Mouse (Mus musculus): Measurements from ENCODE around the gene Tgfbr3. TPM values are rescaled to one million over a fixed set of nuclear protein-coding genes. Genes with fewer than 3 reads are reported as not detected.

Gene Tgfbr3
- total RNA-seq, 2 experiments from 2014 or later, result 20.5 to 22.9 TPM

DNA sequence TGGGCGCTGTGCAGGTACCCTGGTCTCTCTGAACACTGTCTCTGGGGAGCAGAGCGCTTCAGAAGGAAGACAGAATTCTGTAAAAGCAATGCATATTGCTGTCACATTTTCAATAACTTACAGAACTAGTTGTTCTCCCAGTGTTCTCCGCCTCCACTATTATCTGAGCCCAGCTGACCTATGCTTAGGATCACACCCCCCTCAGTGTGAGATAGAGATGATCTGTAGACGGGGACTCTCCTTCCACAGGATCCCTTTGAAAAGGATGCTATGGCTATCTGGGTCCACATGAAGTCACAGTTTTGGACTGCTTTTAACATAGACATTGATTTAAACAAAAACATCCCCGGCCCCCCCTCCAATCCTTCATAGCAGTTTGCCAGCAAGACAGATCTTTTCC is 148.1 kb downstream of the Tgfbr3 start:
- DNase-seq, result no peak
- Histone ChIP-seq H3K27ac (0 out of 2 replicates have a peak overlapping the region, but pooled peaks have one; percentile 8), H3K4me3 (no peak overlapping the region)
- TF ChIP-seq CTCF (IDR thresholded peaks at IDR 0.05), result no peak
- intact Hi-C loops (cut with DNase I), result no loop called here

DNA sequence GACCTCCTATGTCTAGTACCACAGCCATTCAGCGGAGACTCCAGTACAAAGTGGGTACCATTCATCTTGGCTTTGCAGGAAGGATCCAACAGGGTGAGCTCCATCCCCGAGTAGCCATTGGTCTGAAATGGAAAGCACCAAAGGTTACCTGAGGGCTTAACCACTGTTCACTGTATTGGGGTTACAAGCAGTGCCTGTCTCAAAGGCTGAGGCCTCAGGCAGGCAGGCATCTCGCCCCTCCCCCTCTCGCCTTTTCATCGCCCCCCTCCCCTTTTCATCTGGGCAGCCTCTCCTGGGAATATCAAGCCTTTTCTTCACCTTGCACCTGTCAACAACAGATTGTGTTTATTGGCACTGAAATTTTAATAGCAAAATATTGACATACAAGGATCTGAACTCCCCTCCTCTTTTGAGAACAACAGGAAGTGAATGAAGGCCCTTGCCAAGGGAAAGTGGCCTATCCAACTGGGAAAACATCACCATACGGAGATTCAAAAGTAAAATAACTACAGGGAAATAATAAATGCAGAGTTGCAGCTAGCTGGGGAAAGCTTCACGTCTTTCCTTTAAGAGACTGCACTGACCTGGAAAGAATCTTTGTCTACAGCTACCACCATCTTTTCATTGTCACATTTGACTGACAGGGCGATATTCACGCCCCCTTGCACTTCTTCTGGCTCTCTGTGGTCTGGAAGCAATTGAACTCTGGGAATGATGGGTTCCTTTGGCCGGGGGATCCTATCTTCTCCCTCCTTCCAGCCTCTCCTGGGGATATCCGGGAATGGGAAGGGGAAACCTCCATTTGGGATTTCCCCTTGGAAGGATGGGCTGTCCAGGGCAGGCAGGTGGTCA is 149.4 kb downstream of the Tgfbr3 start:
- Histone ChIP-seq H3K27ac (peak overlapping the region; percentile 49), H3K4me3 (no peak overlapping the region)
- intact Hi-C loops (cut with DNase I), result no loop called here
- no peak for TF ChIP-seq CTCF (IDR thresholded peaks at IDR 0.05)
- DNase-seq, result no peak

DNA sequence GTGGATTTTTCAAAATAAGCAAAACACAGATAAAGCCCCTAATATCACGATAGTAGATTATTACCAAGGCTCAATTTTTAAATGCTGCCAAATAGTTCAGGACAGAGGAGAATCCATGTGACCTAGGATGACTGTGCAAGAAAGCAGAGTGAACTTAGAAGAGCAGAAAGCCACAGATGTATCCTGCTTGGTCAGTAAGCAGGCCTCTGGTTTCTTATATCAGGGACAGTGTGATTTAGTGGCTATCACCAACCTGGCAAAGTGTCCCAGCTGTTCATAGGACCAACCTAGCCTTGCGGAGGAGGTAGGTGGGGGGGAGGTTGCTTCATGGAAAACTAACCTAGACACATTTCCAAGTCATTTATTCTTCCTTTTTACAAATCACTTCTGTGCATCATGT is 156.1 kb downstream of the Tgfbr3 start:
- intact Hi-C loops (cut with DNase I), result no loop called here
- peak overlapping the region; percentile 70 for H3K27ac ChIP-seq
- H3K4me3 ChIP-seq, result no peak overlapping the region
- TF ChIP-seq CTCF (IDR thresholded peaks at IDR 0.05), result no peak
- peak; percentile 41 for DNase-seq

DNA sequence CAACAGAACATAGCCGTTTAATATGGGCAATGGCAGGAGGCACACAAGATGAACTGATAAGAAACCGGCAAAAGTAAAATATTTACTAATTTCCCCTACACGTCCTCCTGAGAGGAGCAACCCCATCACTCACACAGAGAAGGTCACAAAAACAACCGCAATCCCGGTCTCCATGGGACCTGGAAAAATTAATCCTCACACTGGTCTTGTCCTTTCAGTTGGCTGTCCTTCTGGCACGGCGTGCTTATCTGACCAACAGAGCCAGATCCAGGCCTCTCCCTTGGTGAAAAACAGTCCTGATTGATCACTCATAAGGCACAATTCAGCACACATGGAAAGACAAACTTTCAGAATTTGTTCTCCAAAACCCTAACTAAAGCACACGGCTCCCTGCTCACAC is 157.2 kb downstream of the Tgfbr3 start:
- no peak for TF ChIP-seq CTCF (IDR thresholded peaks at IDR 0.05)
- intact Hi-C loops (cut with DNase I), result no loop called here
- peak; percentile 45 for DNase-seq
- Histone ChIP-seq H3K27ac (peak overlapping the region; percentile 70), H3K4me3 (no peak overlapping the region)

DNA sequence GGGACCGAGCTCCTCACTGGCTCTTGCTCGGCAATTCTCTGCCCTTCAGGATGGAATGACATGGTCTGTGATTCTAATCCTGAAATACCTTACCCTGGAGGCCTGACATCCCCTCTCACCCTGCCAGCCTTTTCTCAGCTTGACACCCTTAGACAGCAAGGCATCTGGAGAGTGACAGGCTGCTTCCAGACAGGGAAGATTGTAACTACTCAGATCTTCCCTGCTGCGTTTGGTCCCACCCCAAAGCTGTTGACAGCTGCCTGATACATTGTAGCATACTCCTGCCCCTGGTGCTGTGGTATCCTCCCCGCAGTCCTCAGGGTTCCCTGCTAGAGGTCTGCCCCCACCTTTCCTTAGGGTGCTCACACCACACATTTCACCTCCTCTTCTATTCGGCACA is 160.1 kb downstream of the Tgfbr3 start:
- peak overlapping the region; percentile 70 for H3K27ac ChIP-seq
- intact Hi-C loops (cut with DNase I), result loop anchor here (5.0 to 10.0 kb wide), 2 partner anchors 38 to 155 kb away; partner anchors contain the start of gene Tgfbr3
- no peak overlapping the region for H3K4me3 ChIP-seq
- no peak for DNase-seq
- TF ChIP-seq CTCF (IDR thresholded peaks at IDR 0.05), result no peak

DNA sequence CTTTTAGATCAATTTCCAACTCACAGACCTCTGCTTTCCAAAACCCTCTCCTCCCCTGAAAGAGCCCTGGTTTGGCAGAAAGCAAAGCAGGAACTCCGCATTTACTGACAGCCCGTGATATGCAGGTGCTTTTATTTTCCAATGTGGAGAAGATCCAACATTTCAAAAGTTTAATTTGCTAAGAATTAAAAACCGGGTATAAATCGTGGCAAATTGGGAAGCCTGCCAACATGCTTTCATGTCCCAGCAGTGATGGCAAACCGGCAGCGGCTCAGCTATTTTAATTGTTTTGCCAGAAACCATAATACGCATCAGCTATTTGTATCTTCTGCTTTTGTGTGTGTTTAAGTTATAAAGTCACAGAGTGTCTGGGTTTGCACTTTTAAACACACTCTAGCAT is 162.9 kb downstream of the Tgfbr3 start:
- no peak for TF ChIP-seq CTCF (IDR thresholded peaks at IDR 0.05)
- no peak overlapping the region for H3K4me3 ChIP-seq
- peak overlapping the region; percentile 70 for H3K27ac ChIP-seq
- intact Hi-C loops (cut with DNase I), result loop anchor here (5.0 to 10.0 kb wide), 2 partner anchors 41 to 158 kb away; partner anchors contain the start of gene Tgfbr3
- DNase-seq, result no peak

DNA sequence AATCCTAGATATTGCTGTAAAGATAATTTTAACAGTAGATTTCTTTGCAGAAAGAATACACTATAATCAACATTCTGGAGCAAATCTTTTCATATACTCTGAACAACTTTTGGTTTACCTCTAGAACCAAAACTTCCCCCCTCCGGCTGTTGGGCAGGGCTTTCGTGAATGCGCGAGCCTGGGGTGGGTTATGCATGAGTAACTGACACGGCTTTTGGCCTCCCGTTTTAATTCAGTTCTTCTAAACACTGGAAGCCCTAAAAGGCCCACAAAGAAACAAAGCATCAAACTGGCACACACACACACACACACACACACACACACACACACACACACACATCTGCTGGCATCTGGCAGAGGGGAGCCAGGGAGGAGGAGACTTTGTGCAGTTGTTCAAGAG is 164.3 kb downstream of the Tgfbr3 start:
- intact Hi-C loops (cut with DNase I), result loop anchor here (5.0 to 10.0 kb wide), 2 partner anchors 42 to 160 kb away; partner anchors contain the start of gene Tgfbr3
- Histone ChIP-seq H3K27ac (peak overlapping the region; percentile 70), H3K4me3 (no peak overlapping the region)
- no peak for TF ChIP-seq CTCF (IDR thresholded peaks at IDR 0.05)
- DNase-seq, result no peak

DNA sequence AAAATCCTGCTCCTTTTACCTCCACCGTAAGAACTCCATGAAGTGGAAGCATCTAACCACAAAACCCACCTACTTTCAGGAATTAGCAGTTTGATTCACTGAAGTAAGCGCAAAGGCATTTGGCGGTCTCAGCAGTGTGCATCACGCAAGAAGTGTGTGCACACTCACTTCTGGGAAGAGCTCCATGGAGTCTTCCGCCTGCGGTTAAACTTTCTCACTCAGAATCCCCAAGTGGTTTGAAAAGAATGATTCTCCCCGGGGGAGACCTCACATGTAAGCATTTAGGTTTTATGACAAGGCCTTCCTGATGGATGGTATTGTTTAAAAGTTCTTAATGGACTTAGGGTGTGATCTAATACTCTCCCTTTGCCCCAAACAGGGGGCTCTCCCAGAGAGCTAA is 164.9 kb downstream of the Tgfbr3 start:
- no peak for TF ChIP-seq CTCF (IDR thresholded peaks at IDR 0.05)
- DNase-seq, result peak; percentile 40
- peak overlapping the region; percentile 68 for H3K27ac ChIP-seq
- intact Hi-C loops (cut with DNase I), result loop anchor here (10.0 kb wide), 1 partner anchor 160 kb away; the partner anchor contains the start of gene Tgfbr3
- H3K4me3 ChIP-seq, result no peak overlapping the region

DNA sequence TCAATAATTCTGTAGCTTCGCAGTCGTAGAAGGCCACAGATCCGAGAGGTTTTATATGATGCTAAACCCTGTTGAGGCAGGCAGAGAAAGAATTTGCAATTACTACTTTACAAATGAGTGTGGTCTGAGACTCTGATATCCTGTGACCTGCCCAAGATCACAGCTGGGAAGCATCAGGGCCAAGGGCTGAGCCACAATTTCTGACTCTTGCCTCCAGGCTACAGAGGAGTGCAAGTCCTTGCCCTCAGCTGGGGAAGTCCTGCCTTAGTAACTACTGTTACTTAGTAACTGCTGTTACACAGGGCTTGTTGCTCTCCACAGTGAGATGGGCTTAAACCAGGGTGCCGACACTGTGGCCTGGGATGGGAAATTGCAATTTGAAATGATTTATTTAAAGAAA is 166.8 kb downstream of the Tgfbr3 start:
- intact Hi-C loops (cut with DNase I), result loop anchor here (10.0 kb wide), 1 partner anchor 162 kb away; the partner anchor contains the start of gene Tgfbr3
- peak; percentile 64 for DNase-seq
- TF ChIP-seq CTCF (IDR thresholded peaks at IDR 0.05), result no peak
- Histone ChIP-seq H3K27ac (peak overlapping the region; percentile 63), H3K4me3 (no peak overlapping the region)

DNA sequence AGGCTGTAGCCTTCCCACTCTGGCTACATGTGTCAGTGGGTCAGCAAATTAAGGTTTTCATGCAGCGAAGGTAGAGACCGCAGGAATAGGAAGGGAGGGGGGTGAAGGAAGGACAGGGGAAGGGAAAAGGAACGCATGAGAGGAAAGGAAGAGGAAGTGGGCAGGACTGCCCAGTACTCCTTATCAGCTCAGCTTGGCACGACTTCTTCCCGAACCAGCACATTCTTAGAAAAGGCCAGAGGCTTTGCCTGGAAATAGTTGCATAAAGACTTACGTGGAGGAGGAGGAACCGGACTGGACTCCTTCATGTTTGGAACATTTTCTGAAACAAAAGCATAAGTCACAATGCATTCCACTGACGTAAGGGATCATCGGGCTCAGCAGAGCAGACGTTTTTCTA is 168.3 kb downstream of the Tgfbr3 start:
- TF ChIP-seq CTCF (IDR thresholded peaks at IDR 0.05), result no peak
- peak overlapping the region; percentile 63 for H3K27ac ChIP-seq
- intact Hi-C loops (cut with DNase I), result loop anchor here (10.0 kb wide), 1 partner anchor 164 kb away; the partner anchor contains the start of gene Tgfbr3
- no peak for DNase-seq
- H3K4me3 ChIP-seq, result no peak overlapping the region

DNA sequence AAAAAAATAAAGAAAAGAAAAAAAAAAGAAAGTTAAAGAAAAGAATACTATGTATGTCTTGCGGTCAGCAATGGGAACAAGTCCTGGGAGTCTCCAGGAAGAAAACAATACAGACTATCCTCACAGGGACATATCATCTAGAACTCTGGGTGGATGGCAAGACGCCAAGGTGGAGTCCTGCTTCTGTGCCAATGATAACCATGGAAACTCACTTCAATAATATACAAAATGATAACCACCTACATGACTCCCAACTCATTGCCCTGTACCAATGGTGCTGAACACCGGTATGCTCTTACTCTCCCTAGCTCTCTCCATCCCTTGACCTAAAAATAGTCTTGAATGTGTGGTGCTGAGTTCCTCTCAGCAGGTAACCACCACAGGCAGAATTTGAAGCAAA is 168.8 kb downstream of the Tgfbr3 start:
- no peak for DNase-seq
- Histone ChIP-seq H3K4me3 (no peak overlapping the region), H3K27ac (peak overlapping the region; percentile 63; the same call in 1 of the 2 replicates)
- TF ChIP-seq CTCF (IDR thresholded peaks at IDR 0.05), result no peak
- intact Hi-C loops (cut with DNase I), result loop anchor here (10.0 kb wide), 1 partner anchor 164 kb away; the partner anchor contains the start of gene Tgfbr3

DNA sequence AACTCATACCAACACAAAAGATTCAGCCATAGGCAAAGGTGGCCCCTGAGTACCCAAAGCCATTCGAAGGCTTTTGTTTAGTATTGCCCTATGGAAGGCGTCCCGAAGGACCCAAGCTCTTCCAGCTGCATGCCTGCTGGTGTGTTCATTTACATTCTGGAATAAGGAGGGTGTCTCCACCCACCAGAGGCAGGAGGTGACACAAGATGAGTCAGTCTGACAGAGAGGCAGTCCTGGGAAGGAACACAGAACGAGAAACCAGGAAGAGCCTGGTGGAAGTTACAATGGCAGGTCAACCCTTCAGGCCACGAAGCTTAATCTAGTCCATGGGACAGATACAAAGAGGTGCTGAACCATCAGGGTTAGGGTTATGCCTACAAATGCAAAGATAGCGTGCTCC is 169.5 kb downstream of the Tgfbr3 start:
- no peak for TF ChIP-seq CTCF (IDR thresholded peaks at IDR 0.05)
- H3K27ac ChIP-seq, result peak overlapping the region; percentile 49
- intact Hi-C loops (cut with DNase I), result loop anchor here (10.0 kb wide), 1 partner anchor 165 kb away; the partner anchor contains the start of gene Tgfbr3
- no peak for DNase-seq
- no peak overlapping the region for H3K4me3 ChIP-seq

DNA sequence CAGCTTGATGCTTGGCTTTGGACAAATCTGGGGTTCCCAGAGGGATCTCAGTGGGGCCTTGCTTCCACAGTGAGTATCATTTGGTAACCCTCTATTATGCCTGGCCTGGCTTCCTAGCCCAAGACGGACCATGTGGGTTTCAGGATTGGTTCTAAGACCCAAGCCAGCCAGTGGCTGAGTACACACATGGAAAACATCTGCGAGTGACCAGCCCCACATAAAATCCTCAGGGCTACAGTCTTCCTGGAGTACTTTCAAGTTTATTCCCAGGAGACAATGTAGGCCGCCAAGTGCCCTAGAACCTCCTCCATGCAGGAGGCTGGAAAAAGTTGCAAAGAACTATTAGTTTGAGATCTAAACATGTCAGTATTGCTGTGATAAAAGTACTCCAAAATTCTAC is 172.6 kb downstream of the Tgfbr3 start:
- no peak overlapping the region for H3K4me3 ChIP-seq
- peak overlapping the region; percentile 77 for H3K27ac ChIP-seq
- intact Hi-C loops (cut with DNase I), result no loop called here
- DNase-seq, result peak; percentile 74
- no peak for TF ChIP-seq CTCF (IDR thresholded peaks at IDR 0.05)
